Mouse (Mus musculus) MEL (cell line): ENCODE results near the gene Bcl10. TPM values are rescaled to one million over a fixed set of nuclear protein-coding genes. Genes with fewer than 3 reads are reported as not detected.

Experiments
- DNase-seq: peaks from one replicate; pipeline ENCODE4 v3.0.0; 2011; ENCODE audit warnings: low read depth, low spot score
- H3K27ac ChIP-seq: 2 replicates; pipeline ENCODE4 v1.5.1; 2012; ENCODE audit warnings: low read depth, mild to moderate bottlenecking, control low read depth, low read length, moderate library complexity; ENCODE audit not compliant: control insufficient read depth
- H3K27me3 ChIP-seq, 2 experiments: fragments of 150-350 bp in 1 of 2; sonication (generic) in 1 of 2; 2 replicates each; pipeline ENCODE4 v1.6.1; 2012; ENCODE audit warnings: low read length in 2 of 2, mild to moderate bottlenecking in 2 of 2, improper control_type of control experiment in 1 of 2, moderate library complexity in 1 of 2; ENCODE audit not compliant: insufficient read depth in 2 of 2, control insufficient read depth in 1 of 2
- H3K36me3 ChIP-seq, 2 experiments: 2 replicates each; pipeline ENCODE4 v1.6.1; 2012 to 2014; ENCODE audit warnings: low read length in 2 of 2, improper control_type of control experiment in 1 of 2, inconsistent platforms in 1 of 2, mild to moderate bottlenecking in 1 of 2; ENCODE audit not compliant: insufficient read depth in 2 of 2, control insufficient read depth in 1 of 2
- H3K4me1 ChIP-seq, 2 experiments: fragments of 150-350 bp in 1 of 2; sonication (generic) in 1 of 2; 2 replicates each; pipeline ENCODE4 v1.6.1; 2012; ENCODE audit warnings: low read length in 2 of 2, improper control_type of control experiment in 1 of 2, mild to moderate bottlenecking in 1 of 2; ENCODE audit not compliant: insufficient read depth in 2 of 2, control insufficient read depth in 1 of 2
- H3K4me3 ChIP-seq, 2 experiments: fragments of 150-350 bp in 1 of 2; sonication (generic) in 1 of 2; 2 replicates each; pipeline ENCODE4 v1.5.1; 2012; ENCODE audit warnings: low read depth in 2 of 2, low read length in 2 of 2, mild to moderate bottlenecking in 2 of 2, moderate library complexity in 2 of 2, control low read depth in 1 of 2, improper control_type of control experiment in 1 of 2; ENCODE audit not compliant: control insufficient read depth in 1 of 2, insufficient read depth in 1 of 2
- H3K79me2 ChIP-seq: 2 replicates; pipeline ENCODE4 v1.6.1; 2012; ENCODE audit warnings: mild to moderate bottlenecking, low read length, moderate library complexity; ENCODE audit not compliant: control insufficient read depth, poor library complexity, insufficient read depth
- H3K9ac ChIP-seq: 2 replicates; pipeline ENCODE4 v1.6.1; 2012; ENCODE audit warnings: low read depth, mild to moderate bottlenecking, control low read depth, low read length, moderate library complexity; ENCODE audit not compliant: control insufficient read depth, poor library complexity, severe bottlenecking
- H3K9me3 ChIP-seq: fragments of 150-350 bp; sonication (generic); replicated peaks from 2 replicates; pipeline ENCODE4 v1.6.1; 2012; ENCODE audit warnings: mild to moderate bottlenecking, low read length, improper control_type of control experiment, moderate library complexity; ENCODE audit not compliant: insufficient read depth
- BHLHE40 ChIP-seq: IDR thresholded peaks from 2 replicates; pipeline ENCODE4 v1.6.1; 2012; ENCODE audit warnings: low read depth, mild to moderate bottlenecking, inconsistent platforms, low read length, improper control_type of control experiment, borderline replicate concordance
- CHD1 ChIP-seq: IDR thresholded peaks from 2 replicates; pipeline ENCODE4 v1.6.1; 2012; ENCODE audit warnings: low read depth, mild to moderate bottlenecking, inconsistent platforms, low read length, improper control_type of control experiment
- CHD2 ChIP-seq: IDR thresholded peaks from 2 replicates; pipeline ENCODE4 v1.6.1; 2011; ENCODE audit warnings: low read length, improper control_type of control experiment
- E2F4 ChIP-seq: IDR thresholded peaks from 2 replicates; pipeline ENCODE4 v1.6.1; 2011; ENCODE audit warnings: low read depth, low read length, improper control_type of control experiment, borderline replicate concordance
- EP300 ChIP-seq, 2 experiments: IDR thresholded peaks; 2 replicates each; pipeline ENCODE4 v1.6.1; 2011; ENCODE audit warnings: improper control_type of control experiment in 2 of 2, low read length in 2 of 2, low read depth in 1 of 2, mild to moderate bottlenecking in 1 of 2
- ETS1 ChIP-seq: IDR thresholded peaks from 2 replicates; pipeline ENCODE4 v1.6.1; 2012; ENCODE audit warnings: low read depth, mild to moderate bottlenecking, inconsistent platforms, low read length, improper control_type of control experiment, moderate library complexity
- GATA1 ChIP-seq: IDR thresholded peaks from 2 replicates; pipeline ENCODE4 v1.6.1; 2011; ENCODE audit warnings: low read depth, low read length, improper control_type of control experiment
- JUND ChIP-seq: IDR thresholded peaks from 2 replicates; pipeline ENCODE4 v1.6.1; 2011; ENCODE audit warnings: low read depth, mild to moderate bottlenecking, improper control_type of control experiment, low read length
- KAT2A ChIP-seq: conservative IDR thresholded peaks from 2 replicates; pipeline ENCODE4 v1.6.1; 2012; ENCODE audit warnings: low read depth, low read length, improper control_type of control experiment, inconsistent platforms
- MAX ChIP-seq: IDR thresholded peaks from 2 replicates; pipeline ENCODE4 v1.6.1; 2011; ENCODE audit warnings: low read length, improper control_type of control experiment
- MXI1 ChIP-seq: IDR thresholded peaks from 2 replicates; pipeline ENCODE4 v1.6.1; 2011; ENCODE audit warnings: mild to moderate bottlenecking, low read depth, low read length, improper control_type of control experiment
- MYB ChIP-seq: IDR thresholded peaks from 2 replicates; pipeline ENCODE4 v1.6.1; 2011; ENCODE audit warnings: mild to moderate bottlenecking, low read depth, low read length, improper control_type of control experiment
- NELFE ChIP-seq: IDR thresholded peaks from 2 replicates; pipeline ENCODE4 v1.6.1; 2011; ENCODE audit warnings: low read depth, low read length, improper control_type of control experiment
- POLR2A ChIP-seq, 2 experiments: IDR thresholded peaks; 2 replicates each; pipeline ENCODE4 v1.6.1; 2011 to 2012; ENCODE audit warnings: low read length in 2 of 2, mild to moderate bottlenecking in 2 of 2, control low read depth in 1 of 2, improper control_type of control experiment in 1 of 2, low read depth in 1 of 2, moderate library complexity in 1 of 2; ENCODE audit not compliant: control insufficient read depth in 1 of 2, insufficient read depth in 1 of 2, poor library complexity in 1 of 2
- POLR2AphosphoS2 ChIP-seq: IDR thresholded peaks from 2 replicates; pipeline ENCODE4 v1.6.1; 2011; ENCODE audit warnings: low read length, improper control_type of control experiment
- POLR2AphosphoS5 ChIP-seq: IDR thresholded peaks from 2 replicates; pipeline ENCODE4 v1.6.1; 2012; ENCODE audit warnings: low read depth, borderline replicate concordance, mild to moderate bottlenecking, inconsistent platforms, low read length, moderate library complexity, mixed read lengths
- SIN3A ChIP-seq: IDR thresholded peaks from 2 replicates; pipeline ENCODE4 v1.6.1; 2012; ENCODE audit warnings: low read length, improper control_type of control experiment, inconsistent platforms
- SMC3 ChIP-seq: IDR thresholded peaks from 2 replicates; pipeline ENCODE4 v1.6.1; 2011; ENCODE audit warnings: low read depth, low read length, improper control_type of control experiment
- TAL1 ChIP-seq: IDR thresholded peaks from 2 replicates; pipeline ENCODE4 v1.6.1; 2012; ENCODE audit warnings: mild to moderate bottlenecking, inconsistent platforms, low read length, moderate library complexity, mixed read lengths
- TBP ChIP-seq: IDR thresholded peaks from 2 replicates; pipeline ENCODE4 v1.8.0; 2011; ENCODE audit warnings: low read depth, low read length, improper control_type of control experiment
- TCF12 ChIP-seq: IDR thresholded peaks from 2 replicates; pipeline ENCODE4 v1.6.1; 2014; ENCODE audit warnings: low read depth, mild to moderate bottlenecking, inconsistent platforms, low read length, improper control_type of control experiment, moderate library complexity
- USF2 ChIP-seq, 2 experiments: IDR thresholded peaks; 2 replicates each; pipeline ENCODE4 v1.6.1; 2011 to 2012; ENCODE audit warnings: improper control_type of control experiment in 2 of 2, low read length in 2 of 2, borderline replicate concordance in 1 of 2, inconsistent platforms in 1 of 2, low read depth in 1 of 2, mild to moderate bottlenecking in 1 of 2; ENCODE audit not compliant: insufficient read depth in 1 of 2
- ZC3H11A ChIP-seq: IDR thresholded peaks from 2 replicates; pipeline ENCODE4 v1.6.1; 2012; ENCODE audit warnings: low read depth, mild to moderate bottlenecking, inconsistent platforms, low read length, improper control_type of control experiment
- ZNF384 ChIP-seq: IDR thresholded peaks from 2 replicates; pipeline ENCODE4 v1.6.1; 2012; ENCODE audit warnings: low read depth, mild to moderate bottlenecking, inconsistent platforms, low read length, improper control_type of control experiment
- polyA plus RNA-seq, 2 experiments: library from polyadenylated mRNA; stranded (reverse) in 1 of 2; unstranded in 1 of 2; fragments of >175 nt in 1 of 2; fragments of >200 nt in 1 of 2; gene quantifications; 2 replicates each; pipeline versions ENCODE4 v1.2.1 to v1.2.4; 2012; ENCODE audit warnings: low replicate concordance in 2 of 2, low read depth in 1 of 2; ENCODE audit not compliant: insufficient read length in 2 of 2, insufficient read depth in 1 of 2, missing spikeins in 1 of 2
- total RNA-seq: library from RNA; depleted of rRNA; stranded (reverse); fragments of 300-350 nt; gene quantifications from 2 replicates; pipeline ENCODE4 v1.2.3, GENCODE M21; 2012

Bcl10 gene
- total and polyA plus RNA-seq, 3 experiments: 25.0 to 30.4 TPM; not detected in 1

- Histone ChIP-seq H3K4me1 (peaks cover 5 to 30% of the 10 kb centered on the region in 2 experiments), H3K9me3 (no peaks in the 10 kb centered on the region), H3K9ac (no peak overlapping the region), H3K4me3 (no peak overlapping the region), H3K27ac (no peak overlapping the region), H3K27me3 (no peaks in the 10 kb centered on the region), H3K36me3 (peaks cover 2 to 38% of the 10 kb centered on the region in 2 experiments; a peak in 3 of 4 replicates), H3K79me2 (peaks cover 9% of the 10 kb centered on the region)
- TF ChIP-seq TBP (no peak), ZC3H11A (no peak), GATA1 (no peak), CHD1 (no peak), E2F4 (no peak), ETS1 (no peak), POLR2A (IDR thresholded peaks at IDR 0.05; ENCODE audit: control insufficient read depth in 1 of 2, insufficient read depth in 1 of 2, low read depth in 1 of 2, low read length in 2 of 2, poor library complexity in 1 of 2) (no peak), EP300 (IDR thresholded peaks at IDR 0.05; ENCODE audit: low read depth in 1 of 2, low read length in 2 of 2) (no peak), MXI1 (no peak), KAT2A (no peak), TCF12 (no peak), POLR2AphosphoS5 (no peak), POLR2AphosphoS2 (no peak), USF2 (IDR thresholded peaks at IDR 0.05; ENCODE audit: borderline replicate concordance in 1 of 2, insufficient read depth in 1 of 2, low read depth in 1 of 2, low read length in 2 of 2) (no peak)
- DNase-seq: peak; percentile 64
Measured at GRCm38 (mm10) chr3:145945904-145946303, 23.3 kb downstream of the Bcl10 start.

GRCm38 (mm10) chr3:145946654-145947053, 24.1 kb downstream of the Bcl10 start:
- no peak for DNase-seq
- Histone ChIP-seq H3K4me1 (peaks cover 6 to 34% of the 10 kb centered on the region in 2 experiments), H3K36me3 (peaks cover 2 to 38% of the 10 kb centered on the region in 2 experiments; a peak in 3 of 4 replicates), H3K27ac (no peak overlapping the region), H3K9ac (no peak overlapping the region), H3K27me3 (no peaks in the 10 kb centered on the region), H3K79me2 (peaks cover 7% of the 10 kb centered on the region), H3K4me3 (no peak overlapping the region), H3K9me3 (no peaks in the 10 kb centered on the region)
- TF ChIP-seq CHD2 (no peak), SMC3 (no peak), USF2 (IDR thresholded peaks at IDR 0.05; ENCODE audit: borderline replicate concordance in 1 of 2, insufficient read depth in 1 of 2, low read depth in 1 of 2, low read length in 2 of 2) (no peak), ZC3H11A (no peak), BHLHE40 (no peak), EP300 (IDR thresholded peaks at IDR 0.05; ENCODE audit: low read depth in 1 of 2, low read length in 2 of 2) (no peak), POLR2AphosphoS5 (no peak), JUND (no peak), GATA1 (no peak), MYB (no peak), SIN3A (no peak), TAL1 (no peak), ZNF384 (no peak), MAX (no peak), TBP (no peak), MXI1 (no peak), ETS1 (no peak), NELFE (no peak)
